Mouse (Mus musculus): Measurements from ENCODE around the gene Pth. TPM values are rescaled to one million over a fixed set of nuclear protein-coding genes. Genes with fewer than 3 reads are reported as not detected.

Gene Pth
- not detected in 2 replicates for total RNA-seq (2012; rRNA removed)
- not detected for polyA plus RNA-seq (2012; ENCODE audit: insufficient read depth in 1 of 2, insufficient read length in 2 of 2, low read depth in 1 of 2, low replicate concordance in 2 of 2, missing spikeins in 1 of 2)

DNA sequence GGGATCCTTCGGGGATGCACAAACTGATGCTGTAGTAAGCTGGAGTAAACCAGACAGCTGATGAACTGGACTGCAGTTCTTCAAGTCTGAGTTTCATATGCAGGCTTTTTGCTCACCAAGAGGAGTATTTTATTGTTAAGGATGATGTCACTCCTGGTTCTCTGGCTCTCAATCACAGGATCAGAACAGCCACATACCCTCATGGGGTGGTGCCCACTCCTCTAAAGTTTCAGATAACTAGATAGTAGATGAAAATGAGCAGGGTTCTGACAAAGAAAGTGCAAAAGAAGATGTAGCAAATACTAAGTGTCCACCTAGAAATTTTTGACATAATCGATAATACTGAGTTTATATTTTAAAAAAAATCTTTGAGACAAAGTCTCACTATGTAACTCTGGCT lies at the start of gene Pth:
Pth (minus strand) TSS at position 101 of the 400 bp plus-strand sequence.
- Histone ChIP-seq H3K9me3 (replicated peaks; ENCODE audit: insufficient read depth, low read length) (no peaks in the 10 kb centered on the region), H3K4me1 (ENCODE audit: control insufficient read depth in 1 of 2, insufficient read depth in 2 of 2, low read length in 2 of 2) (peaks cover 7 to 11% of the 10 kb centered on the region in 2 experiments), H3K36me3 (ENCODE audit: control insufficient read depth in 1 of 2, insufficient read depth in 2 of 2, low read length in 2 of 2) (peaks cover 0 to 15% of the 10 kb centered on the region in 2 experiments; a peak in 2 of 4 replicates), H3K9ac (ENCODE audit: control insufficient read depth, low read depth, low read length, poor library complexity, severe bottlenecking) (no peak within 1 kb of the TSS), H3K27ac (ENCODE audit: control insufficient read depth, low read depth, low read length) (no peak within 1 kb of the TSS), H3K27me3 (ENCODE audit: control insufficient read depth in 1 of 2, insufficient read depth in 2 of 2, low read length in 2 of 2) (no peaks in the 10 kb centered on the region), H3K79me2 (ENCODE audit: control insufficient read depth, insufficient read depth, low read length, poor library complexity) (no peaks in the 10 kb centered on the region), H3K4me3 (ENCODE audit: control insufficient read depth in 1 of 2, insufficient read depth in 1 of 2, low read depth in 2 of 2, low read length in 2 of 2) (no peak within 1 kb of the TSS)
- DNase-seq (ENCODE audit: low read depth, low spot score), result no peak
- TF ChIP-seq RAD21 (IDR thresholded peaks at IDR 0.05; ENCODE audit: low read depth, low read length) (no peak), ZC3H11A (IDR thresholded peaks at IDR 0.05; ENCODE audit: low read depth, low read length) (no peak), ZMIZ1 (IDR thresholded peaks at IDR 0.05; ENCODE audit: low read depth, low read length) (no peak), POLR2AphosphoS5 (IDR thresholded peaks at IDR 0.05; ENCODE audit: borderline replicate concordance, low read depth, low read length) (no peak), MXI1 (IDR thresholded peaks at IDR 0.05; ENCODE audit: low read depth, low read length) (no peak), TAL1 (IDR thresholded peaks at IDR 0.05; ENCODE audit: low read length) (no peak), GABPA (IDR thresholded peaks at IDR 0.05; ENCODE audit: low read depth, low read length) (no peak), HCFC1 (IDR thresholded peaks at IDR 0.05; ENCODE audit: low read depth, low read length) (no peak), ZKSCAN1 (IDR thresholded peaks at IDR 0.05; ENCODE audit: low read depth, low read length) (no peak), CHD1 (IDR thresholded peaks at IDR 0.05; ENCODE audit: low read depth, low read length) (no peak), UBTF (IDR thresholded peaks at IDR 0.05; ENCODE audit: borderline replicate concordance, insufficient read depth, low read depth, low read length) (no peak), JUND (IDR thresholded peaks at IDR 0.05; ENCODE audit: low read depth, low read length) (no peak), RCOR1 (IDR thresholded peaks at IDR 0.05; ENCODE audit: low read depth, low read length) (no peak), KAT2A (conservative IDR thresholded peaks at IDR 0.05; ENCODE audit: low read depth, low read length) (no peak), SMC3 (IDR thresholded peaks at IDR 0.05; ENCODE audit: low read depth, low read length) (no peak), TCF12 (IDR thresholded peaks at IDR 0.05; ENCODE audit: low read depth, low read length) (no peak), CTCF (IDR thresholded peaks at IDR 0.05 in 2 of 3, conservative IDR thresholded peaks at IDR 0.05 in 1 of 3; ENCODE audit: control insufficient read depth in 1 of 3, insufficient read depth in 1 of 3, low read depth in 2 of 3, low read length in 3 of 3, poor library complexity in 1 of 3, severe bottlenecking in 1 of 3) (no peak), GATA1 (IDR thresholded peaks at IDR 0.05; ENCODE audit: low read depth, low read length) (no peak), USF1 (IDR thresholded peaks at IDR 0.05; ENCODE audit: low read depth, low read length) (no peak)

DNA sequence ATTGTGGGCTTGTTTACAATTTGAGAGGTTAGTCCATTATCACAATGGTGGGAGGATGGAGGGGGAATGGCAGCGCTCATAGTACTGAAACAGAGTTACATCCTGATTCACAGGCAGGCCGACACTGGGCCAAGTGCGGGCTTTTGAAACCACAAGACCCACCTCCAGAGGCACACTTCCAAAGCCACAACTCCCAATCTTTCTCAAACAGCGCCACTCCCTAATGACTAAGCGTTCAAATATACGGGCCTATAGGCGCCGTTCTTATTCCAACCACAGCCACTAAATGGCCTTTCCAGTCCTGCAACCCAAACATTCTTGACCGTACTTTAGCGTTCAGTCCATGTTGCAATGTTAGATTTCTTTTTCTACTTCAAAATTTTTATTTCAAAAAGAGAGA lies 47.9 kb upstream of the Pth start:
- Histone ChIP-seq H3K4me3 (ENCODE audit: control insufficient read depth in 1 of 2, insufficient read depth in 1 of 2, low read depth in 2 of 2, low read length in 2 of 2) (no peak overlapping the region), H3K27ac (ENCODE audit: control insufficient read depth, low read depth, low read length) (no peak overlapping the region), H3K79me2 (ENCODE audit: control insufficient read depth, insufficient read depth, low read length, poor library complexity) (no peaks in the 10 kb centered on the region), H3K27me3 (ENCODE audit: control insufficient read depth in 1 of 2, insufficient read depth in 2 of 2, low read length in 2 of 2) (no peaks in the 10 kb centered on the region), H3K9me3 (replicated peaks; ENCODE audit: insufficient read depth, low read length) (no peaks in the 10 kb centered on the region), H3K4me1 (ENCODE audit: control insufficient read depth in 1 of 2, insufficient read depth in 2 of 2, low read length in 2 of 2) (peaks cover 4 to 10% of the 10 kb centered on the region in 2 experiments), H3K9ac (ENCODE audit: control insufficient read depth, low read depth, low read length, poor library complexity, severe bottlenecking) (no peak overlapping the region), H3K36me3 (ENCODE audit: control insufficient read depth in 1 of 2, insufficient read depth in 2 of 2, low read length in 2 of 2) (peaks cover 0 to 16% of the 10 kb centered on the region in 2 experiments; a peak in 2 of 4 replicates)
- DNase-seq (ENCODE audit: low read depth, low spot score), result peak; percentile 87
- TF ChIP-seq MYC (IDR thresholded peaks at IDR 0.05; ENCODE audit: low read depth, low read length) (no peak), GABPA (IDR thresholded peaks at IDR 0.05; ENCODE audit: low read depth, low read length) (no peak), POLR2AphosphoS5 (IDR thresholded peaks at IDR 0.05; ENCODE audit: borderline replicate concordance, low read depth, low read length) (no peak), ZNF384 (IDR thresholded peaks at IDR 0.05; ENCODE audit: low read depth, low read length) (no peak), MYB (IDR thresholded peaks at IDR 0.05; ENCODE audit: low read depth, low read length) (no peak), MEF2A (IDR thresholded peaks at IDR 0.05; ENCODE audit: extremely low read depth, insufficient replicate concordance, low read depth, low read length, poor library complexity, severe bottlenecking) (no peak), BHLHE40 (IDR thresholded peaks at IDR 0.05; ENCODE audit: borderline replicate concordance, low read depth, low read length) (0 out of 2 replicates have a peak, but pooled peaks have one; percentile 26), ZC3H11A (IDR thresholded peaks at IDR 0.05; ENCODE audit: low read depth, low read length) (no peak), USF1 (IDR thresholded peaks at IDR 0.05; ENCODE audit: low read depth, low read length) (no peak), NRF1 (IDR thresholded peaks at IDR 0.05; ENCODE audit: insufficient read depth, low read depth, low read length, poor library complexity, severe bottlenecking) (no peak), USF2 (IDR thresholded peaks at IDR 0.05; ENCODE audit: borderline replicate concordance in 1 of 2, insufficient read depth in 1 of 2, low read depth in 1 of 2, low read length in 2 of 2) (no peak), CHD1 (IDR thresholded peaks at IDR 0.05; ENCODE audit: low read depth, low read length) (no peak), RCOR1 (IDR thresholded peaks at IDR 0.05; ENCODE audit: low read depth, low read length) (peak; percentile 91), POLR2AphosphoS2 (IDR thresholded peaks at IDR 0.05; ENCODE audit: low read length) (no peak), ZKSCAN1 (IDR thresholded peaks at IDR 0.05; ENCODE audit: low read depth, low read length) (no peak), ELF1 (IDR thresholded peaks at IDR 0.05; ENCODE audit: low read depth, low read length) (no peak), POLR2A (IDR thresholded peaks at IDR 0.05; ENCODE audit: control insufficient read depth in 1 of 2, insufficient read depth in 1 of 2, low read depth in 1 of 2, low read length in 2 of 2, poor library complexity in 1 of 2) (no peak), CHD2 (IDR thresholded peaks at IDR 0.05; ENCODE audit: low read length) (no peak)

Data from MEL (cell line).